Mouse (Mus musculus) kidney, postnatal 0 days (tissue): ENCODE measurements around the gene Ccdc6. TPM values are rescaled to one million over a fixed set of nuclear protein-coding genes. Genes with fewer than 3 reads are reported as not detected.

ENCODE experiments used
- ATAC-seq: fragments of 200-750 bp; cut with Nextera tagmentation; replicated peaks from 2 replicates; pipeline ENCODE4 v1.8.0; 2017; ENCODE audit warnings: low read depth, moderate number of reproducible peaks, moderate TSS enrichment, moderate library complexity; ENCODE audit not compliant: low FRiP score
- DNase-seq: peaks from one replicate; pipeline ENCODE4 v3.0.0-alpha.2; 2016; ENCODE audit warnings: low spot score
- H3K27ac ChIP-seq: fragments of 300-500 bp; sonication (generic); 2 replicates; pipeline ENCODE4 v1.5.1; 2014; ENCODE audit warnings: mild to moderate bottlenecking
- H3K27me3 ChIP-seq: fragments of 300-500 bp; sonication (generic); 2 replicates; pipeline ENCODE4 v1.6.1; 2014; ENCODE audit warnings: low read length, mixed read lengths; ENCODE audit not compliant: insufficient read depth
- H3K36me3 ChIP-seq: fragments of 300-500 bp; sonication (generic); 2 replicates; pipeline ENCODE4 v1.6.1; 2014; ENCODE audit warnings: low read length, mixed read lengths; ENCODE audit not compliant: insufficient read depth
- H3K4me1 ChIP-seq: fragments of 300-500 bp; sonication (generic); replicated peaks from 2 replicates; pipeline ENCODE4 v1.6.1; 2014; ENCODE audit warnings: antibody characterized with exemption, low read length, mixed read lengths; ENCODE audit not compliant: insufficient read depth
- H3K4me2 ChIP-seq: fragments of 300-500 bp; sonication (generic); 2 replicates; pipeline ENCODE4 v1.6.1; 2014; ENCODE audit warnings: mild to moderate bottlenecking, low read length, moderate library complexity, mixed read lengths
- H3K4me3 ChIP-seq: fragments of 300-500 bp; sonication (generic); replicated peaks from 2 replicates; pipeline ENCODE4 v1.5.1; 2014; ENCODE audit warnings: low read depth, low read length
- H3K9ac ChIP-seq: fragments of 300-500 bp; sonication (generic); 2 replicates; pipeline ENCODE4 v1.6.1; 2014; ENCODE audit warnings: low read depth, low read length
- H3K9me3 ChIP-seq: fragments of 300-500 bp; sonication (generic); replicated peaks from 2 replicates; pipeline ENCODE4 v1.6.1; 2016; ENCODE audit warnings: low read length, inconsistent platforms, mixed read lengths
- CTCF ChIP-seq: IDR thresholded peaks from 2 replicates; pipeline ENCODE4 v1.5.1; 2016; ENCODE audit warnings: antibody characterized with exemption, low read depth, mild to moderate bottlenecking, moderate library complexity
- WGBS: fragments of 180-500 bp; shearing (Covaris S2); extraction: QIAGEN DNeasy Blood & Tissue Kit; methylation state at CpG from one replicate; pipeline ENCODE4 v1.1.7; 2014; 5-methylcytosine and 5-hydroxymethylcytosine counted together
- polyA plus RNA-seq: library from polyadenylated mRNA; unstranded; fragments of >200 nt; fragmentation: Nextera tagmentation; extraction: Ambion mirVana; gene quantifications from 2 replicates; pipeline ENCODE4 v1.2.1, GENCODE M21; 2015

The Ccdc6 gene
- polyA plus RNA-seq, 1 experiment from 2014 or later: 16.6 TPM

DNA sequence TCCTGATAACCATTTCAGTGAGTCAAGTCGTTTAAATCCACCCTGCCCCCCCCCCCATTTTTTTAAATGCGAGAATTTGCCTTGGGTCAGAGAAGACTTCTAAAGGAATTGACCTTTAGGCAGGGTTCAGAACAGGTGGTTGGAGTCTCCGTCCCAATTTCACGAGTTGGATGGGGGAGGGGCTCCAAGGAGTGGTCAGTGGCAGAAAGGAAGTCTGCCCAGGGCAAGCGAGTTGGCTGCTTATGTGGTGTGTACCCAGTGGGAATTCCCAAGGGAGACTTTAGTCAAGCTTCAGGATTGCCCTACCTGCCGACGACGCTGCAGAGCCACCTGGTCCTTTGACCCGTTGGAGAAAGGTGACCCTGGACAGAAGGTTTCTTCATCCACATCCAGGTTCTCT is 97.4 kb downstream of the Ccdc6 start:
- TF ChIP-seq CTCF: no peak
- no peak for DNase-seq
- no peaks in the 10 kb centered on the region for H3K9me3 ChIP-seq

DNA sequence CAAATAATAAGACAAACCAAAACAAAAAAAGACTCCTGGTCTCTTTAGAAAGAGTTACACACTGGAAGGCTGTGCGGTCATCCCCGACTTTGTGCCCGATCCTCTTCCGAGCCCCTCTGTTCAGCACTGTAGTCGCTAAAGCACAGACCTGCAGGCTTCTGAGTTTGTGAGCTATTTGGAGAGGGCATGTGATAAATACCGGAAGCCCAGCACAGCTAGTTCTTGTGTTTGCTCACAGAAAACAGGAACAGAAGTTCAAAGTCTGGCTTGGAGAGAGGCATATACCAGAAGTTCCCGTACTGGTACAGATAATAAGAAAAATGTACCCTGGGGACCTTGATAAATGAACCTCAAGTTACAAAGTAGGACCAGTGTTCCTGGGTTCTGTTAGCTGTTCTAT is 98.4 kb downstream of the Ccdc6 start:
- no peaks in the 10 kb centered on the region for H3K27me3 ChIP-seq
- H3K9ac ChIP-seq: no peak overlapping the region
- no peak overlapping the region for H3K4me3 ChIP-seq
- no peak for ATAC-seq
- no peak for TF ChIP-seq CTCF
- peaks cover 14% of the 10 kb centered on the region; the same call in 1 of the 2 replicates for H3K36me3 ChIP-seq
- H3K27ac ChIP-seq: no peak overlapping the region
- no peaks in the 10 kb centered on the region for H3K9me3 ChIP-seq
- H3K4me2 ChIP-seq: no peak overlapping the region
- no peak for DNase-seq
- 64% methylated on average over 7 of the region's 7 CpGs for WGBS
- H3K4me1 ChIP-seq: no peaks in the 10 kb centered on the region

More for the DNA sequence above, 97.4 kb downstream of the Ccdc6 start:
- no peak overlapping the region for H3K9ac ChIP-seq
- no peak for ATAC-seq
- 54% methylated on average over 9 of the region's 9 CpGs for WGBS
- no peaks in the 10 kb centered on the region for H3K4me1 ChIP-seq
- no peaks in the 10 kb centered on the region for H3K27me3 ChIP-seq
- no peak overlapping the region for H3K4me3 ChIP-seq
- no peak overlapping the region for H3K4me2 ChIP-seq
- H3K36me3 ChIP-seq: peaks cover 20% of the 10 kb centered on the region
- no peak overlapping the region for H3K27ac ChIP-seq

DNA sequence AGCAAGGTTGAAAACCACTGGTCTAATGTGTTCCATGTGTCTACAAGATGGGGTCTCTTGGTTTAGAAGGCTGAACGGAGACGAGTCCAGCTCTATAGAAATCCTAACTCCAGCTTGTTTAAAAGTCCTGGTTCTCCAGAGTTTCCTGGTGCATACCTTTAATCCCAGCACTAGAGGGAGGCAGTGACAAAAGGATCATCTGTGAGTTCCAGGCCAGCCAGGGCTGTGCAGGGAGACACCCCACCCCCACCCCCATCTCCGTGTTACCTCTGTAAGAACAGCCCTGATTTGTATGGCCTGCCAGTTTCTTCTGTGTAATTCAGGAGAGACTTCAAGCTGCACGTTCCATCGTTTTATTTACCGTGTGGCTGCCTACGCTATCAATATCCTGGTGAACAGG is 98.9 kb downstream of the Ccdc6 start:
- H3K36me3 ChIP-seq: peaks cover 14% of the 10 kb centered on the region; the same call in 1 of the 2 replicates
- no peak overlapping the region for H3K9ac ChIP-seq
- no peak overlapping the region for H3K27ac ChIP-seq
- no peaks in the 10 kb centered on the region for H3K4me1 ChIP-seq
- WGBS: 57% methylated on average over 7 of the region's 7 CpGs
- peak; percentile 74 for TF ChIP-seq CTCF
- no peaks in the 10 kb centered on the region for H3K27me3 ChIP-seq
- H3K4me2 ChIP-seq: no peak overlapping the region
- H3K9me3 ChIP-seq: no peaks in the 10 kb centered on the region
- H3K4me3 ChIP-seq: no peak overlapping the region
- peak; percentile 80; the same call in 1 of the 2 replicates for ATAC-seq
- DNase-seq: peak; percentile 81

DNA sequence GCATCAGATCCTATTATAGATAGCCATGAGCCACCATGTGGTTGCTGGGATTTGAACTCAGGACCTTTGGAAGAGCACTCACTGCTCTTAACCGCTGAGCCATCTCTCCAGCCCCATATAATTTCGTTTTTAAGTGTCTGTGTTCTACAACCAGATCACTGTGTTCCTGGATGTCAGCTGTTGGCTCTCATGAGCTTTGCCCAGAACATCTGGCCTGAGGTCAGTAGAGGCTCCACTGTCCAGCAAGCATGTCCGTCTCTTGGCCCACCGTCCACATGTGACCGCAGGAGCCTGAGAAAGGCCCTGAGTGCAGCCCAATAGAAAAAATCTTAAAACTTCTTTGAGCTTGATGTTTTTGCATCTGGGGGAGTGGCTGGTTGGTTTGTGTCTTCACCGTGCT is 99.7 kb downstream of the Ccdc6 start:
- DNase-seq: no peak
- no peak overlapping the region for H3K4me2 ChIP-seq
- H3K27ac ChIP-seq: no peak overlapping the region
- no peak overlapping the region for H3K9ac ChIP-seq
- H3K4me1 ChIP-seq: no peaks in the 10 kb centered on the region
- ATAC-seq: no peak
- no peak overlapping the region for H3K4me3 ChIP-seq
- H3K27me3 ChIP-seq: no peaks in the 10 kb centered on the region
- H3K36me3 ChIP-seq: peaks cover 8% of the 10 kb centered on the region; the same call in 1 of the 2 replicates
- H3K9me3 ChIP-seq: no peaks in the 10 kb centered on the region
- WGBS: 63% methylated on average over 6 of the region's 6 CpGs
- no peak for TF ChIP-seq CTCF

DNA sequence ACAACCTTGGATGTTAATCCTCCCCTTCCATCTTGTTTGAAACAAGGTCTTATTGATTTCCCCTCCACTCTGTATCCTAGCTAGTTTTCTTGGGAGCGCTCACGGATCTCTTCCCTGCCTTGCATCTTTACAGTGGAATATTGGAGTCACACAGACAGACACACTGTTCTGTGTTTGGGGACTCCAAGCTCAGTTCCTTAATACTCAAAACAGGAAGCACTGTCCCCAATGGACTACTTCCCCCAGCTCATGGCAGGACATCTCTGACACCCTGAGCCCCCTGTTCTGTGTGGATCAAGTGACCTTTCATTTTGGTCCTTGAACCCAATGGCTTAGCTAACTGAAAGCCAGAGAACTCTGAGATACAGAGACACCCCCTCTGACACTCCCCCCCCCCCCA is 100.7 kb downstream of the Ccdc6 start:
- no peak overlapping the region for H3K27ac ChIP-seq
- ATAC-seq: no peak
- H3K36me3 ChIP-seq: no peaks in the 10 kb centered on the region
- H3K9ac ChIP-seq: no peak overlapping the region
- 77% methylated on average over 2 of the region's 2 CpGs for WGBS
- H3K9me3 ChIP-seq: no peaks in the 10 kb centered on the region
- no peak for TF ChIP-seq CTCF
- H3K27me3 ChIP-seq: no peaks in the 10 kb centered on the region
- no peak for DNase-seq
- no peak overlapping the region for H3K4me2 ChIP-seq
- no peaks in the 10 kb centered on the region for H3K4me1 ChIP-seq
- H3K4me3 ChIP-seq: no peak overlapping the region

DNA sequence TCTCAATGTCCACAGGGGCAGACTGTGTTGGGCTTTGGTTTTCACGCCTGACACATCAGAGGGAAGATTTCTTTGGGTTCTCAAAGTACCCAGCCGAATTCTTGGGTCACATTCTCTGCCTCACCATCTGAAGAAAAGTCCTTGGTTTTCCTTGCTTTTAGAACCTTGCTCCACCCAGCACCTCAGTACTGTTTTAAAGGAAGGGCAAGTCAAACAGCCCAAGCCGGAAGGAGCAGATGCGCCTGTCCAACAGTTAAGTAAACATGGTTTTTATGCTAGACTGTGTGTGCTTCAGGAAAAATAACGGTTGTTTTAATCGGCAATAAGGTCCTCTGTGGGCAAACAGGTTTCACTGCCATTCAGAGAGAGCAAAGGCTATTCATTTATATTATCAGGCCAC is 101.1 kb downstream of the Ccdc6 start:
- H3K4me3 ChIP-seq: no peak overlapping the region
- no peak overlapping the region for H3K9ac ChIP-seq
- no peaks in the 10 kb centered on the region for H3K9me3 ChIP-seq
- H3K36me3 ChIP-seq: no peaks in the 10 kb centered on the region
- H3K4me1 ChIP-seq: no peaks in the 10 kb centered on the region
- H3K27ac ChIP-seq: no peak overlapping the region
- ATAC-seq (no peak), DNase-seq (no peak)
- no peaks in the 10 kb centered on the region for H3K27me3 ChIP-seq
- no peak for TF ChIP-seq CTCF
- WGBS: 55% methylated on average over 6 of the region's 6 CpGs
- no peak overlapping the region for H3K4me2 ChIP-seq

DNA sequence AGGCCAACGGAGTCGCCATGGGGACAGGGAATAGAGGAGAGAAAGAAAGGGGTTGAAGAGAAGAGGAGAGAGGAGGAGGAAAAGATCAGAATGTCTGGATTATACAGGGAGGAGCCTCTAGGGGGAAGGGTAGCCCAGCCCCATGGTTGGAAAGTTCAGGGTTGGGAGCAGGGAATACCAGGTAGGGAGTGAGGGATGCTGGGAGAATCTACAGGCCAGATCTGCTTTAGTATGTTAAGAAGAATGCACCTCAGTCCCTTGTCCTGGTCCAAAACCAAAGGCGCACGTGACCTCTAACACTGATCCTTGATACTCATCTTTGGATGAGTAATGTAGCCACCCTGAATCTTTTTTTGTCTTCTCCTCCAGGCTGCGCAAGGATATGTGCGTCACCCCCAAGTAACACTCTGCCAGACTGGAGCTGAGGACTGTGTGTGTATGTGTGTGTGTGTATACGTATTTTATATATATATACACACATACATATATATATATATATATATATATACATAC is 102.1 kb downstream of the Ccdc6 start:
- no peak overlapping the region for H3K4me3 ChIP-seq
- ATAC-seq (no peak), DNase-seq (no peak)
- H3K9ac ChIP-seq: no peak overlapping the region
- no peaks in the 10 kb centered on the region for H3K27me3 ChIP-seq
- H3K9me3 ChIP-seq: no peaks in the 10 kb centered on the region
- H3K4me2 ChIP-seq: no peak overlapping the region
- H3K36me3 ChIP-seq: no peaks in the 10 kb centered on the region
- no peak for TF ChIP-seq CTCF
- WGBS: 95% methylated on average over 7 of the region's 7 CpGs
- H3K27ac ChIP-seq: no peak overlapping the region
- H3K4me1 ChIP-seq: peaks cover under 1% of the 10 kb centered on the region; the same call in 1 of the 2 replicates
